Mouse (Mus musculus) heart, postnatal 0 days (tissue): ENCODE measurements around the gene Hnf4a. TPM values are rescaled to one million over a fixed set of nuclear protein-coding genes. Genes with fewer than 3 reads are reported as not detected.
A peak's percentile ranks its signal among the peaks of the same experiment; 100 is the strongest.

Experiments
- ATAC-seq: fragments of 200-750 bp; cut with Nextera tagmentation; 2 replicates; pipeline ENCODE4 v1.8.0; 2017; ENCODE audit warnings: low read depth, moderate number of reproducible peaks, moderate library complexity; ENCODE audit not compliant: insufficient read depth
- DNase-seq: peaks from one replicate; pipeline ENCODE4 v3.0.0-alpha.2; 2016; ENCODE audit warnings: low spot score
- H3K27ac ChIP-seq: fragments of 300-500 bp; sonication (generic); 2 replicates; pipeline ENCODE4 v1.5.1; 2014; ENCODE audit warnings: low read depth, mild to moderate bottlenecking
- H3K27me3 ChIP-seq: fragments of 300-500 bp; sonication (generic); 2 replicates; pipeline ENCODE4 v1.6.1; 2014; ENCODE audit warnings: low read length, mixed read lengths; ENCODE audit not compliant: control insufficient read depth, insufficient read depth
- H3K36me3 ChIP-seq: fragments of 300-500 bp; sonication (generic); replicated peaks from 2 replicates; pipeline ENCODE4 v1.6.1; 2014; ENCODE audit warnings: low read length, mixed read lengths; ENCODE audit not compliant: control insufficient read depth, insufficient read depth
- H3K4me1 ChIP-seq: fragments of 300-500 bp; sonication (generic); 2 replicates; pipeline ENCODE4 v1.6.1; 2014; ENCODE audit warnings: antibody characterized with exemption; ENCODE audit not compliant: control insufficient read depth, insufficient read depth
- H3K4me2 ChIP-seq: fragments of 300-500 bp; sonication (generic); 2 replicates; pipeline ENCODE4 v1.6.1; 2014; ENCODE audit warnings: low read depth, mild to moderate bottlenecking, low read length, moderate library complexity
- H3K4me3 ChIP-seq: fragments of 300-500 bp; sonication (generic); 2 replicates; pipeline ENCODE4 v1.5.1; 2014; ENCODE audit warnings: low read depth, low read length
- H3K9ac ChIP-seq: fragments of 300-500 bp; sonication (generic); replicated peaks from 2 replicates; pipeline ENCODE4 v1.6.1; 2014; ENCODE audit warnings: low read depth, low read length, mixed read lengths
- H3K9me3 ChIP-seq: fragments of 300-500 bp; sonication (generic); replicated peaks from 2 replicates; pipeline ENCODE4 v1.6.1; 2016; ENCODE audit warnings: low read length; ENCODE audit not compliant: control insufficient read depth
- CTCF ChIP-seq: IDR thresholded peaks from 2 replicates; pipeline ENCODE4 v1.5.1; 2016; ENCODE audit warnings: antibody characterized with exemption, control low read depth, low read depth
- EP300 ChIP-seq: IDR thresholded peaks from 2 replicates; pipeline ENCODE4 v1.6.1; 2016; ENCODE audit warnings: antibody characterized with exemption, low read depth
- WGBS: fragments of 180-500 bp; shearing (Covaris S2); extraction: QIAGEN DNeasy Blood & Tissue Kit; methylation state at CpG from one replicate; pipeline ENCODE4 v1.1.7; 2014; 5-methylcytosine and 5-hydroxymethylcytosine counted together
- polyA plus RNA-seq: library from polyadenylated mRNA; unstranded; fragments of >200 nt; fragmentation: Nextera tagmentation; extraction: Ambion mirVana; gene quantifications from 2 replicates; pipeline ENCODE4 v1.2.1, GENCODE M21; 2015
- total RNA-seq: library from RNA; depleted of rRNA; stranded (reverse); fragments of >200 nt; gene quantifications from 2 replicates; pipeline ENCODE4 v1.2.3, GENCODE M21; 2014; ENCODE audit warnings: low replicate concordance

Gene Hnf4a
- total and polyA plus RNA-seq, 2 experiments from 2014 or later: not detected

DNA sequence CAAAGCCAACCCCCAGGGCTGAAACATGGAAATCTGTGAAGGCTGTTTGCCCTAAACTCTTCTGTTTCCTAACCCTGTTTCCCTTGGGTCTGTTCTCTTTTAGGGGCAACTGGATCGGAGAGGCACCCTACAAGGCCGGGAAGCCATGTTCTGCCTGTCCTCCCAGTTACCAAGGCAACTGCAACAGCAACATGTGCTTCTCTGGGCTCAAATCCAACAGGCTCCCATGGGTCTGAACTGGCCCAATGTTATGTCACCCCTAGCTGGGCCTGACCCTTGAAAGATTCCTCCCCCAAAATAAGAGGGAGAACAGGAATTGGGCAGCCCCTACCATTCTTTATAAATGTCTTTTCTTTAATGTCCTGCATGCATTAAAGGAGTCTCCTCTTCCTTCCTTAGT, 4.4 kb upstream of the Hnf4a start:
- ATAC-seq (no peak), DNase-seq (no peak)
- Histone ChIP-seq H3K4me2 (no peak overlapping the region), H3K9ac (no peak overlapping the region), H3K4me1 (no peaks in the 10 kb centered on the region), H3K27ac (no peak overlapping the region), H3K36me3 (no peaks in the 10 kb centered on the region), H3K9me3 (no peaks in the 10 kb centered on the region), H3K27me3 (no peaks in the 10 kb centered on the region), H3K4me3 (no peak overlapping the region)
- no peak for TF ChIP-seq EP300
- no peak for TF ChIP-seq CTCF
- WGBS: 69% methylated on average over 2 of the region's 2 CpGs

DNA sequence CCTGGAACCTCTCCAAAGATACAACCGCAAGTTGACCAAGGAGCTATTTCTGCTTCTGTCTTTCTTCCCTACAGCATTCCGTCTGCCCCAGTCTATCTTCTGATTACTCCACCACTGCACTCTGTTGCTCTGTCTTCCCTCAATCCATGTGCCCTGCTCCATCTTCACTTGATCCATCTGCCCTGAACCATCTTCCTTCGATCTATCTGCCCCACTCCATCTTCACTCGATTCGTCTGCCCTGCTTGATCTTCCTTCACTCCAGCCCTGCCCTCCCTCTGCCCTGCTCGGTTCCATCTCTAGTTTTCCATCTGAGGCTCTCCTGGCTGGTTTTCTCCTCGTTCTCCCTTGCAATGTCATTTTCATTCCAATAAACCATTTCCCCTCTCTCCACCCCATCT, 3.4 kb upstream of the Hnf4a start:
- Histone ChIP-seq H3K27me3 (no peaks in the 10 kb centered on the region), H3K4me2 (no peak overlapping the region), H3K9me3 (no peaks in the 10 kb centered on the region), H3K27ac (no peak overlapping the region), H3K4me1 (no peaks in the 10 kb centered on the region), H3K36me3 (no peaks in the 10 kb centered on the region), H3K4me3 (no peak overlapping the region), H3K9ac (no peak overlapping the region)
- TF ChIP-seq EP300: no peak
- TF ChIP-seq CTCF: no peak
- 62% methylated on average over 7 of the region's 7 CpGs for WGBS
- DNase-seq (no peak), ATAC-seq (no peak)

DNA sequence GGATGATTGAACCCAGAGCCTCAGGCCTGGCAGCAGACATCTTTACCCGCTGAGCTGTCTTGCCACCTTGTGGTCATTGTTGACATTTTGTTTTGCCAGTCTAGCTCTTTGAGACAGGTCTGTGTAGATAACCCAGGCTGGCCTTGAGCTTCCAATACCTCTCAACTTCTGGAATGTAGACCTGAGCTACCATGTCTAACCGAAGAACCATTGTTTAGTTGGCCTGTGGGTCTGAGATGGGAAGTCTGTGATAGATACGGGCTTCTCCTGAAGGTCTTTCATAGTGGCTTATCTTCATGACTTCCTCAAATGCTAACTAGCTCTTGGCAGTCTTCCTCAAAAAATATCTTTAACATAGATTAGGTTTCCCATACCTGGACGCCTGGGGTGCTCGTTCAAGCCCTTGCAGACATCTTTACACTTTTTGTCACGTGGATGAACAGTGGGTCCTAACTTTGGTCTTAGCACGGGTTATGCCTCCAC, 19.2 kb downstream of the Hnf4a start:
- no peak for ATAC-seq
- Histone ChIP-seq H3K27ac (no peak overlapping the region), H3K9me3 (no peaks in the 10 kb centered on the region), H3K27me3 (0 out of 2 replicates have a peak, but pooled peaks cover 4% of the 10 kb centered on the region), H3K4me3 (no peak overlapping the region), H3K4me2 (no peak overlapping the region), H3K36me3 (no peaks in the 10 kb centered on the region), H3K9ac (no peak overlapping the region), H3K4me1 (no peaks in the 10 kb centered on the region)
- TF ChIP-seq EP300 (no peak), CTCF (0 out of 2 replicates have a peak, but pooled peaks have one; percentile 9)
- WGBS: 62% methylated on average over 7 of the region's 7 CpGs
- DNase-seq: no peak

DNA sequence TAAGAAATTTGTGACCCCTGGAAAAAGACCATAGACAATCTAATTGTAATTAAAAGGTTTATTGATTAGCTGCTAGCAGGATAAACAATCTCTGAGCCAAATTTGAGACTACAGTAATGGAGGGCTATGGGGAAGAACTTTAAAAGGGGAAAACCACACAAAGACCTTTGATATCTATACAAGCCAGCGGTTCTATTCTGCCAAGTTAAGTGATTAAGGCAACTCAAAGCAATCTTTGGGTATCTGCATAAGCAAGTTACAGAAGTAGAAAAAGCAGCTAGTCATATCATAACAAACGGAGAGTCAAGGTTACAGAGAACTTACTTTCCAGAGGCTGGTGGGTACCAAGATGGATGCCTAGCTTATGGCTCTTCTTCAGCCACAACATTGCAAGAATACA, 20.9 kb downstream of the Hnf4a start:
- WGBS: 72% methylated on average over 2 of the region's 2 CpGs
- Histone ChIP-seq H3K36me3 (no peaks in the 10 kb centered on the region), H3K27ac (no peak overlapping the region), H3K9me3 (no peaks in the 10 kb centered on the region), H3K4me1 (no peaks in the 10 kb centered on the region), H3K27me3 (peaks cover 9% of the 10 kb centered on the region; the same call in 1 of the 2 replicates), H3K4me2 (no peak overlapping the region), H3K4me3 (no peak overlapping the region), H3K9ac (no peak overlapping the region)
- ATAC-seq: no peak
- TF ChIP-seq EP300: no peak
- no peak for TF ChIP-seq CTCF
- no peak for DNase-seq

DNA sequence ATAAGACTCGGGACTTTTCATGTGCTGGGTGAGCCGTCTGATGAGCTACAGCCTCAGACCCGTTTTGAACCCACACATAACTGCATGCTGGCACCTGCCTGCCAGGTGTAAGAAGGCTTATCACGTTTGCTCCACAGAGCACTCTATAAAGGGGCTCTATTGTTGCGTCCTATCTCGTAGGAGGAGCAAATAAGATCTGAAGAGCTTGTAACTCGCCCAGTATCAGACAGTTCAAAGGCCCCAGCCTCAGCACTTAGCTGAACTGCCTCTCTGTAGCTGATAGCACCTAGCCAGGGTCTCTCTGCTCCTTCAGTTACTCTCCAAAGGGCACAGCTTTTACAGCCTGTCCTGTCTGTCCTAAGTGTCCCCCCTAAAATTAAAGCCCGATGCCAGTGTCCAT, 23.8 kb downstream of the Hnf4a start:
- TF ChIP-seq CTCF (no peak), EP300 (no peak)
- 24% methylated on average over 8 of the region's 8 CpGs for WGBS
- H3K27ac ChIP-seq: no peak overlapping the region

DNA sequence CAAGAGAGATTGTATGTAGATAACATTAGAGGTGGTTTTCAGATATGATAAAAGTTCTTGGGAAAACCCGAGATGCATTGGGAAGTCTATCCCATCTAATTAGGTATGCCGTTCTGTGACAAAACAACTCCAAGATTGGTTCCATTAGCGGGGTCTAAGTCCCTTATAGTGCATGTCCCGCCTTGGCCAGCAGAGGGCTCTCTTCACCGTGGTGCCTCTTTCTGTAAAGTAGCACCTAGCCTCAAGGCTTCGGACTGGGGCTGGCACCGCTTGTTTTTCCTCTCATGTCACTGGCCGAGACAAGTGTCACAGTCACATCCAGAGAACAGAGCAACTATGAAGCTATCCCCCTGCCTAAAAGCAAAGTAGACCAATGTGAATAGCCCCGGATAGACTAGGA, 25.3 kb downstream of the Hnf4a start:
- no peak overlapping the region for H3K9ac ChIP-seq
- peaks cover 38% of the 10 kb centered on the region for H3K27me3 ChIP-seq
- DNase-seq (peak; percentile 41), ATAC-seq (peak; percentile 34; the same call in 1 of the 2 replicates)
- no peaks in the 10 kb centered on the region for H3K36me3 ChIP-seq
- H3K4me2 ChIP-seq: no peak overlapping the region
- H3K9me3 ChIP-seq: no peaks in the 10 kb centered on the region
- H3K4me1 ChIP-seq: no peaks in the 10 kb centered on the region
- no peak overlapping the region for H3K4me3 ChIP-seq
- H3K27ac ChIP-seq: no peak overlapping the region
- WGBS: 10% methylated on average over 9 of the region's 9 CpGs
- TF ChIP-seq CTCF (peak; percentile 83), EP300 (no peak)

More for the DNA sequence above, 23.8 kb downstream of the Hnf4a start:
- H3K9ac ChIP-seq: no peak overlapping the region
- H3K27me3 ChIP-seq: peaks cover 23% of the 10 kb centered on the region
- ATAC-seq (no peak), DNase-seq (no peak)
- H3K4me2 ChIP-seq: no peak overlapping the region
- H3K4me3 ChIP-seq: no peak overlapping the region
- no peaks in the 10 kb centered on the region for H3K9me3 ChIP-seq
- no peaks in the 10 kb centered on the region for H3K36me3 ChIP-seq
- H3K4me1 ChIP-seq: no peaks in the 10 kb centered on the region
